Mouse (Mus musculus): ENCODE data around the gene Gramd1c. TPM values are rescaled to one million over a fixed set of nuclear protein-coding genes. Genes with fewer than 3 reads are reported as not detected.

Gramd1c gene
- 1 to 10 TPM; 2.0 to 3.5 TPM for total RNA-seq (2023)

GRCm38 (mm10) chr16:44063025-44063894 lies at the start of gene Gramd1c:
Gene Gramd1c (minus strand): TSS chr16:44063345.

GRCm38 (mm10) chr16:43979328-43980109 lies 83.6 kb downstream of the Gramd1c start, which contains the start of gene Zdhhc23:
Gene Zdhhc23 (minus strand): TSS chr16:43979791.

Other genes starting within 250 kb of the Gramd1c start
- gene Ccdc191, start 173.5 kb downstream of the Gramd1c start, total RNA-seq (2023), result 10 to 100 TPM in 1 of 2 experiments, 1 to 10 TPM in 1; 9.4 to 15.3 TPM
- gene Qtrt2, start 136.5 kb downstream of the Gramd1c start, total RNA-seq (2023), result 10 to 100 TPM; 47.8 to 55.5 TPM
- gene Zdhhc23, start 83.6 kb downstream of the Gramd1c start, total RNA-seq (2023), result 10 to 100 TPM; 11.5 to 12.2 TPM
- gene Atp6v1a, start 76.4 kb upstream of the Gramd1c start, total RNA-seq (2023), result 10 to 100 TPM; 35.3 to 37.3 TPM
- 10 to 100 TPM; 40.2 to 46.5 TPM for gene Naa50, start 76.5 kb upstream of the Gramd1c start, total RNA-seq (2023)
- gene Usf3, start 109.9 kb upstream of the Gramd1c start, total RNA-seq (2023), result 10 to 100 TPM; 62.6 to 68.1 TPM